Mouse (Mus musculus) spleen, postnatal 10 days (tissue): ENCODE results near the gene Ispd.

ENCODE experiments used
- DNase-seq, 2 experiments: peaks; one replicate each; pipeline ENCODE4 v3.0.0; 2021 to 2022; ENCODE audit warnings: low spot score in 2 of 2

Gene Ispd

GRCm38 (mm10) chr12:36713866-36714662 lies 332.8 kb downstream of the Ispd start:
- DNase-seq = peak in 1 of 2 experiments; percentile 13

- DNase-seq = no peak
Observed at GRCm38 (mm10) chr12:36717526-36717925, 336.3 kb downstream of the Ispd start.

GRCm38 (mm10) chr12:36718417-36718816 lies 337.2 kb downstream of the Ispd start:
- no peak for DNase-seq

- DNase-seq = no peak
Observed at GRCm38 (mm10) chr12:36719074-36719473, 337.8 kb downstream of the Ispd start.

- DNase-seq = no peak
Observed at GRCm38 (mm10) chr12:36720779-36721178, 339.5 kb downstream of the Ispd start.

GRCm38 (mm10) chr12:36721223-36721622 lies 340.0 kb downstream of the Ispd start:
- DNase-seq = no peak

- DNase-seq = no peak
Observed at GRCm38 (mm10) chr12:36722754-36723153, 341.5 kb downstream of the Ispd start.

- DNase-seq = no peak
Observed at GRCm38 (mm10) chr12:36723302-36723701, 342.1 kb downstream of the Ispd start.

GRCm38 (mm10) chr12:36724297-36724696 lies 343.0 kb downstream of the Ispd start:
- DNase-seq = no peak

GRCm38 (mm10) chr12:36725250-36725649 lies 344.0 kb downstream of the Ispd start:
- DNase-seq = no peak

- no peak for DNase-seq
Observed at GRCm38 (mm10) chr12:36726026-36726425, 344.8 kb downstream of the Ispd start.

- DNase-seq = no peak
Observed at GRCm38 (mm10) chr12:36733673-36734371, 352.6 kb downstream of the Ispd start.
